Mouse (Mus musculus): ENCODE results near the gene Gng7. TPM values are rescaled to one million over a fixed set of nuclear protein-coding genes. Genes with fewer than 3 reads are reported as not detected.
"Not testable (repeated sequence)": the region's sequence is repeated elsewhere in the genome, so short reads cannot be mapped to it uniquely, and the experiment has no call there.

Gng7 gene
- total RNA-seq (2021): under 1 TPM; 0.22 to 0.67 TPM

GRCm38 (mm10) chr10:81014393-81015384 lies at the start of gene Gng7:
TSS of gene Gng7 (minus strand) at chr10:81014945.
- peak; percentile 74 to 78 for DNase-seq
- intact Hi-C loops (cut with DNase I): no loop called here

- DNase-seq; intact Hi-C loops (cut with DNase I): not testable (repeated sequence)
These were observed 49.8 kb upstream of the Gng7 start for GRCm38 (mm10) chr10:81064519-81064918.

- no peak for DNase-seq
- intact Hi-C loops (cut with DNase I): no loop called here
These were observed 48.0 kb upstream of the Gng7 start for GRCm38 (mm10) chr10:81062710-81063109.

DNA sequence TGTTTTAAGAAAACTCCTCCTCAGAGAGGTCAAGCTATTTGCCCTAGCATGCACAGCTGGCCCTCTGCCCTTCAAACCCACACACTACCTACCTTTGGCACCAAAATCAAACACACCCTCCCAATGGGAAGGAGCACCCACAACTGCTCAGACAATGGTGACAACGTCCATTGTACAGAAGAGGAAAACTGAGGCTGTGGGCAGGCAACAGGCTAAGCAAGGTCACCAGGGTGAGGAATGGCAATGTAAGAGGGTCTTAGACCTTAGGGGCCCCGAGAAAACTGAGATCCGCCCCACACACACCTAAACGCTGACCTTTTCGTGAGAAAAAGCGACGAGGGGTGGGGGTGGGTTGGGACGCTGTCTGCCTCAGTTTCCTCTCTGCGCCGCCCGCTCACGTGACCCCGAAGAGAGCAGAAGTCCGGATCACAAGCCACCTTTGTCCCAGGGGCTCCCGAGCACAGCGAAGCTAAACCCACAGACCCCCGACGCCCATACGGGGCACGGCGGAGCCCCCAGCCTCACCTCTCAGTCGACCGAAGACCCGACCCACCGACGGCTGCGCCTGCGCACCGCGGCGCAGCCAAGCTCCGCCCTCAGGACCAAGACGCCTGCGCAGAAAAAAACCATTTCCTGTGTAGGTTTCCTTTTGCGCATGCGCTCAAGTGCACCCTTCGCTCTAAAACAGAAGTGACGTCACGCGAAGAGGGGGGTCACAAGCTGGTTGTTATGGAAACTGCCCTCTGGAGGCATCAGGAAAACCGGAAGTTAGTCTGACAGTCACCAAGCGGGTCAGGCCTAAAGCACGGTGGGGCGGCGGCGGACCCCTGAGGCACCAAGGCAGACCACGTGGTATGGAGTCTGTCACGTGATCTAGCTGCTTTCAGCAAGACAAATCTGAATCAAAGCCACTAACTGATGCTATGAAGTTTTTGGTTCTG lies 45.1 kb upstream of the Gng7 start, which contains the start of gene Sgta:
Gene Sgta (minus strand): TSS at position 579 of the 941 bp plus-strand sequence.
- DNase-seq: peak; percentile 98 to 99
- intact Hi-C loops (cut with DNase I): no loop called here

DNA sequence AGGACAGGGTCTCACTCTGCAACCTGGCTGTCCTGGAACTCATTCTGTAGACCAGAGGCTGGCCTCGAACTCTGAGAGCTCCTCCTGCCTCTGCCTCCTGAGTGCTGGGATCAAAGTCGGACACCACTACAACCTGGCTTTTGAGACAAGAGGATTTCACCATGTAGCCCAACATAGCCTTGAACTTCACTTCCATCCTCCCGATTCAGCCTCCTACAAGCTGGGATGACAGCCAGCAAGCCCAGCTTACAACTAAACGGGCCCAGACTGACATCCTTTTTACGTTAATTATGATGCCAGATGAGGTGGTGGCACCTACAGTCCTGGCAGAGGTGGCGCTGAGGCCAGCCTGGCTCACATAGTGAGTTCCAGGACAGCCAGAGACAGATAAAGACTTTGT lies 44.2 kb upstream of the Gng7 start:
- no peak for DNase-seq
- intact Hi-C loops (cut with DNase I): no loop called here

- intact Hi-C loops (cut with DNase I): no loop called here
- peak; percentile 20 to 24 for DNase-seq
These were observed 42.8 kb upstream of the Gng7 start for GRCm38 (mm10) chr10:81057406-81058130.

DNA sequence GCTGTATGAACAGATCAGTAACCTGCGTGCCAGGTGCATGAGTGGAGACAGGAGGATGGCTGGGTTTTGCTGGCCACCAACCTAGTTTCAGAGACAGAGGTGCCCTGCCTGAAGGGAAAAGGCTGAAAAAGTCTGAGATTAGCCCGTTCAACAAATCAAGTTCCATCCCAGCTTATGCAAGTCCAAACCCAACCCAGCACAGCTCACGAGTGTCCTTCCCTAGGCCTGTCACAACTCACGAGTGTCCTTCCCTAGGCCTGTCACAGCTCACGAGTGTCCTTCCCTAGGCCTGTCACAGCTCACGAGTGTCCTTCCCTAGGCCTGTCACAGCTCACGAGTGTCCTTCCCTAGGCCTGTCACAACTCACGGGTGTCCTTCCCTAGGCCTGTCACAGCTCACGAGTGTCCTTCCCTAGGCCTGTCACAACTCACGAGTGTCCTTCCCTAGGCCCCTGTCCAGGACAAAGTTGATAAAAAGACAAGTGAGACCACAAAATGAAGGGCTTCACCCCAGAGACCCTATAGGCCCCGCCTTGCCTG lies 41.1 kb upstream of the Gng7 start:
- intact Hi-C loops (cut with DNase I); DNase-seq: not testable (repeated sequence)

DNA sequence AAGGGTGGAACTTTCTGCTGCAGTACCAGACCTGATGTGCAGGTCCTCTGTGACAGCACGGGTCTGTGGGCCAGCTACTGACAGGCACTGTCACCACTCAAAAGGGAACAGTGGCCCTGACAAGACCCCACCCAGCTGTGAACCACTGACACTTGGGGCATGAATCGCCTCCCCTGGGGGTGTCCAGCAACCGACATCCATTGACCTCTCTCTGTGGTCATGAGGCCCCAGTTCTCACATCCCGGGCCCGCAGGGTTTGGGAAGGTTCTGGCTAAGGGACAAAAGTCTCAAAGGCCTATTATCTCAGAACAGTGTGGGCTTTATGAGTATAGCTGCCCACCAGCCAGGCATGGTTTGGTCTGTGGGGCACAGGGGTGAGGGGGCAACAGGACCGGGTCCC lies 40.4 kb upstream of the Gng7 start:
- no peak for DNase-seq
- intact Hi-C loops (cut with DNase I): no loop called here

- intact Hi-C loops (cut with DNase I): no loop called here
- no peak for DNase-seq
These were observed 37.8 kb upstream of the Gng7 start for GRCm38 (mm10) chr10:81052577-81052976.

GRCm38 (mm10) chr10:81051133-81051532 lies 36.4 kb upstream of the Gng7 start:
- DNase-seq: no peak

GRCm38 (mm10) chr10:81050645-81051044 lies 35.9 kb upstream of the Gng7 start:
- DNase-seq: no peak
- intact Hi-C loops (cut with DNase I): no loop called here

More at GRCm38 (mm10) chr10:81051133-81051532, 36.4 kb upstream of the Gng7 start:
- intact Hi-C loops (cut with DNase I): no loop called here

DNA sequence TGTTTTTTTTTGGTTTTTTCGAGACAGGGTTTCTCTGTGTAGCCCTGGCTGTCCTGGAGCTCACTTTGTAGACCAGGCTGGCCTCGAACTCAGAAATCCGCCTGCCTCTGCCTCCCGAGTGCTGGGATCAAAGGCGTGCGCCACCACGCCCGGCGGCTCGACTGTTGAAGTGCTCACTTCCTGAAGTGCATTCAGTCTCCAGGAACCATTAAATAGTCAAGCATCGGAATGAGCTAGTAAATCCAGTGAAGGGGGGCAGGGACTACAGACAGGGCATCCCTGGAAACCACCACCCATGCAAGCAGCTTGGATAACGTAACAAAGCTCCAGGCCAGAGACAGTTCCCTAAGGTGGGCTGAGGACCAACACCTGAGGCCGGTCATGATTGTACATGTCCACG lies 30.5 kb upstream of the Gng7 start:
- DNase-seq; intact Hi-C loops (cut with DNase I): not testable (repeated sequence)

- intact Hi-C loops (cut with DNase I): loop anchor here (1.0 to 2.0 kb wide), 2 partner anchors 23 to 41 kb away; no protein-coding TSS in a partner anchor
- DNase-seq: peak; percentile 71 to 74
These were observed 26.9 kb upstream of the Gng7 start for GRCm38 (mm10) chr10:81041458-81042175.

GRCm38 (mm10) chr10:81036988-81037580 lies 22.3 kb upstream of the Gng7 start, which contains the start of gene Slc39a3:
TSS of gene Slc39a3 (minus strand) at chr10:81037426.
- peak; percentile 100 for DNase-seq
- intact Hi-C loops (cut with DNase I): no loop called here

GRCm38 (mm10) chr10:81036251-81036650 lies 21.5 kb upstream of the Gng7 start:
- DNase-seq: no peak

GRCm38 (mm10) chr10:81033586-81033985 lies 18.8 kb upstream of the Gng7 start:
- intact Hi-C loops (cut with DNase I): no loop called here
- no peak for DNase-seq

More at GRCm38 (mm10) chr10:81036251-81036650, 21.5 kb upstream of the Gng7 start:
- intact Hi-C loops (cut with DNase I): no loop called here

DNA sequence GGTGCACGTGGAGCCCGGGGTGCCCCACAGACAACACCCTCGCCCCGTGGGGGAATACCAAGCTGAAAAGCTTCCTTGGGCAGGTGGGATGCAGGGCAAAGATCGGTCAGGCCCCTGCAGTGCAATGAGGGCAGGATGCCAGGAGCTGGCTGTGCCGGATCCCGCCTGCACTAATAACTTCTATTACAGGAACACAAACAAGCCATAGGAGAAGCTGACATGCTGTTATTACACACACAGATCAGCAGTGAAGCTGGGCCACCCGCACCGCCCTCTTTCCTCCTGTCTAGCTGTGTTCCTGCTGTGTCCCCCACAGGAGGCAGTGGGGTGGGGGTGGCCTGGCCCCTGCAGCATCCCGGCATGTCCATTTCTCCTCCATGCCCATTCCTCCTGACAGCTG lies 14.3 kb upstream of the Gng7 start:
- intact Hi-C loops (cut with DNase I): no loop called here
- DNase-seq: no peak

DNA sequence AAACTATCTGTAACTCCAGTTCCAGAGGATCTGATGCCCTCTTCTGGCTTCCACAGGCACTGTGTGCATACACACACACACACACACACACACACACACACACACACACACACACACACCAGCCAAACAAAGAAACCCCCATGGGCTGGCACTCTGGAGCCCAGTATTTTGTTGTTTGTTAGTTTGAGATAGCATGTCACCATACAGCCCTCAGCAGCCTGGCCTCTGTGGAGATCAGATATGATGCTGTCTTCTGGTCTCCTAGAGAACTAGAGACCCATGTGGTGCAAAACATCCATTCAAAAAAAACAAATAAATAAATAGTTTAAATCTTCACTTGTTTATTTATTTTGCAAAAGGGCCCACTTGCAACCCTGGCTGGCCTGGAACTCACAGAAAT lies 13.5 kb upstream of the Gng7 start:
- DNase-seq: no peak
- intact Hi-C loops (cut with DNase I): no loop called here

DNA sequence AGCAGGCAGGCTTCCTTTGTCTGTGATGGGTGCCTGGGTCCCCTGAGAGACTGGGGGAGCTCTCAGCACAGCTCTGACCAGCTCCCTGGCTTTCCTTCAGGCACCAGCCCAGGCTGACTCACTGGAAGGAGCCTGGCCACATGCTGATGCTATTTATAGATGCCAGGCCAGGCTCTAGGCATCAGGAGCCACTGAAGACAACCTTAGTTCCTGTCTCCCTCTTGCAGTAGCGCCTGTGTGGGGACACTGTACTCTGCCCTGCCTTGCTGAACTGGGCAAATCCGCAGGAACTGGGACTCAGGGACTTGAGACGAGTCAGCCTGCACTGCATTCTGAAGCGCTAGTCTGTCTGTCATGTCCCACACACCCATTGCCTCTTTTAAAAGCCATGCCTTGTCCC lies 12.6 kb upstream of the Gng7 start:
- intact Hi-C loops (cut with DNase I): no loop called here
- peak in 1 of 2 experiments; percentile 18 for DNase-seq
